Mouse (Mus musculus) liver, adult 2 months (tissue): ENCODE measurements around the gene Crtac1. TPM values are rescaled to one million over a fixed set of nuclear protein-coding genes. Genes with fewer than 3 reads are reported as not detected.

Source experiments
- DNase-seq: peaks from one replicate; pipeline ENCODE4 v3.0.0-alpha.2; 2011; ENCODE audit warnings: low read depth, low spot score; ENCODE audit errors: extremely low read depth
- H3K27ac ChIP-seq: fragments of 200-500 bp; replicated peaks from 2 replicates; pipeline ENCODE4 v1.5.1; 2012; ENCODE audit warnings: low read depth, mild to moderate bottlenecking, control low read depth, inconsistent platforms, low read length; ENCODE audit not compliant: insufficient read depth
- H3K27me3 ChIP-seq: fragments of 200-500 bp; 2 replicates; pipeline ENCODE4 v1.6.1; 2012; ENCODE audit warnings: mild to moderate bottlenecking, moderate library complexity, low read length, inconsistent platforms; ENCODE audit not compliant: control insufficient read depth, insufficient read depth
- H3K36me3 ChIP-seq: fragments of 200-500 bp; 2 replicates; pipeline ENCODE4 v1.6.1; 2012; ENCODE audit warnings: low read length, inconsistent platforms; ENCODE audit not compliant: control insufficient read depth, insufficient read depth
- H3K4me1 ChIP-seq: fragments of 200-500 bp; 2 replicates; pipeline ENCODE4 v1.6.1; 2011; ENCODE audit warnings: low read length; ENCODE audit not compliant: control insufficient read depth, insufficient read depth
- H3K4me3 ChIP-seq: fragments of 200-500 bp; 2 replicates; pipeline ENCODE4 v1.5.1; 2011; ENCODE audit warnings: low read depth, mild to moderate bottlenecking, control low read depth, low read length, moderate library complexity; ENCODE audit not compliant: insufficient read depth
- H3K79me2 ChIP-seq: fragments of 200-500 bp; 2 replicates; pipeline ENCODE4 v1.6.1; 2012; ENCODE audit warnings: inconsistent platforms, mild to moderate bottlenecking, low read length, moderate library complexity; ENCODE audit not compliant: control insufficient read depth, insufficient read depth
- H3K9ac ChIP-seq: fragments of 200-500 bp; 2 replicates; pipeline ENCODE4 v1.6.1; 2012; ENCODE audit warnings: low read depth, mild to moderate bottlenecking, control low read depth, inconsistent platforms, low read length
- CTCF ChIP-seq: fragments of 200-500 bp; IDR thresholded peaks from 2 replicates; pipeline ENCODE4 v1.5.1; 2011; ENCODE audit warnings: low read depth, low read length, control low read depth
- POLR2A ChIP-seq: fragments of 200-500 bp; IDR thresholded peaks from 2 replicates; pipeline ENCODE4 v1.6.1; 2011; ENCODE audit warnings: low read length, control low read depth; ENCODE audit not compliant: insufficient read depth; ENCODE audit errors: extremely low read depth
- WGBS: fragments of 180-500 bp; shearing (Covaris S2); methylation state at CpG from one replicate; pipeline ENCODE4 v1.1.7; 2018; 5-methylcytosine and 5-hydroxymethylcytosine counted together
- polyA plus RNA-seq: library from polyadenylated mRNA; depleted of rRNA; stranded (reverse); fragments of >200 nt; gene quantifications from 2 replicates; pipeline ENCODE4 v1.2.3, GENCODE M21; 2012
- total RNA-seq: library from RNA; depleted of rRNA; stranded (reverse); fragments of >200 nt; gene quantifications from 2 replicates; pipeline ENCODE4 v1.2.3, GENCODE M21; 2014

Gene Crtac1
- total and polyA plus RNA-seq, 2 experiments, result not detected

- Histone ChIP-seq H3K4me1 (no peaks in the 10 kb centered on the region), H3K4me3 (no peak overlapping the region), H3K9ac (no peak overlapping the region), H3K27ac (no peak overlapping the region), H3K36me3 (no peaks in the 10 kb centered on the region), H3K27me3 (peaks cover 2% of the 10 kb centered on the region; the same call in 1 of the 2 replicates), H3K79me2 (no peaks in the 10 kb centered on the region)
- TF ChIP-seq CTCF (no peak), POLR2A (no peak)
- DNase-seq, result no peak
- WGBS, result 56% methylated on average over 2 of the region's 2 CpGs
Observed at GRCm38 (mm10) chr19:42394848-42395534, 36.6 kb downstream of the Crtac1 start.

DNA sequence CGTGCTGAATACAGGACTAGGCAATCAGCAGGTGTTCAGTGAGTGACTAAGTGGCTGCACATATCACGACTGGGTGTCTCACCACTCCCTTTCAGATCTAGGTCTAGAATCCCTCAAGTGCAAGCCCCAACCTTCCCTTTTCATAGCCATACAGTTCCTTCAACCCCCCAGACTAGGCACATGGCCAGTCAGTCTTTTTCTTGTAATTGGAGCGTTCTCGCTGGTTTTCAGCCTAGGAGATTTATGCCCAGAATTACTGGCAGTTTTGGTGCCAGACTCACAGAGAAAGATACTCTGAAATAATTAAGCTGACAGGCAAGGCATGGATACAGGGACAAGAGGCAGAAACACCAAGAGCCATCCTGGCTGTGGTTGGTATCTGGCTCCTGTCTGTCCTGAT lies 37.7 kb downstream of the Crtac1 start:
- H3K4me3 ChIP-seq, result no peak overlapping the region
- no peak overlapping the region for H3K9ac ChIP-seq
- TF ChIP-seq POLR2A (no peak), CTCF (no peak)
- 82% methylated on average over 4 of the region's 4 CpGs for WGBS
- no peaks in the 10 kb centered on the region for H3K4me1 ChIP-seq
- no peak for DNase-seq
- no peaks in the 10 kb centered on the region for H3K36me3 ChIP-seq
- no peak overlapping the region for H3K27ac ChIP-seq
- H3K27me3 ChIP-seq, result peaks cover 2% of the 10 kb centered on the region; the same call in 1 of the 2 replicates
- H3K79me2 ChIP-seq, result no peaks in the 10 kb centered on the region

DNA sequence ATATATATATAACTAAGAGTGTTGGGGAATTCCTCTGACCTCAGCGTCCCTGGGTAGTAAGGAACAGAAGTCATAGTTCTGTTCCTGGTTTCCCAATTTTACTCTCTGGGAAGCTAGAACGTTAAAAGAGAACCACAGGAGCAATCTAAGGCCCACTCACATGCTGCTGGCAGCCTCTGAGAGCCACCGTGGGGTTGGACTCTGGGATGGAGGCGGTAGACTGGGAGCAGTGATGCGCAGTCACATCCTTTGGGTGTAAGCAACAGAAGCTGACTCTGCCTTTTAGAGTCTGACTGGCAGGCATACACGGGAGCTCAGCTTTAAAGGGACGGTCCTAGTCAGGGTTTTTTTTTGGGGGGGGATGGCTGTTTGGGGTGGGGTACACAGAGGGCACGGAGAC lies 39.5 kb downstream of the Crtac1 start:
- Histone ChIP-seq H3K79me2 (no peaks in the 10 kb centered on the region), H3K27ac (no peak overlapping the region), H3K4me3 (no peak overlapping the region), H3K9ac (no peak overlapping the region), H3K4me1 (no peaks in the 10 kb centered on the region), H3K27me3 (no peaks in the 10 kb centered on the region), H3K36me3 (no peaks in the 10 kb centered on the region)
- TF ChIP-seq POLR2A (no peak), CTCF (no peak)
- no peak for DNase-seq
- WGBS, result 84% methylated on average over 8 of the region's 8 CpGs

DNA sequence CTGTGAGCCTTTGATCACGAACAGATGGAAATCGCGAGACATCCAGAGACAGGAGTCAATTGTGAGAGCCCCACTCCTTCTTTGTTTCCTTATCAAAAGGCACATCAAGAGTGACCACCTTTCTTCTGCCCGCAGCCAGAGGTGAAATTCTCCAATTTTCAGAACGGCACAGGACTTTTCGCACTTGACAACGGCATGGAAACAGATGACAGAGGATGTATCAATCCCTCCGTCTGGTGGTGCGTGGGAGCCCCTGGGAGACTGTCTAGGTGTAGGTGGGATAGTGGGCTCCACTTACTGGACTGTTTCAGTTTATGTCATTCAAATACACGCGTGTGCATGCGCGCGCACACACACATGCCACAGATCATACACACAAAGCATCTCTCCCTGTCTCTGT lies 42.0 kb downstream of the Crtac1 start:
- Histone ChIP-seq H3K27me3 (0 out of 2 replicates have a peak, but pooled peaks cover 3% of the 10 kb centered on the region), H3K4me3 (no peak overlapping the region), H3K4me1 (no peaks in the 10 kb centered on the region), H3K36me3 (no peaks in the 10 kb centered on the region), H3K79me2 (no peaks in the 10 kb centered on the region), H3K9ac (no peak overlapping the region), H3K27ac (no peak overlapping the region)
- 91% methylated on average over 14 of the region's 14 CpGs for WGBS
- no peak for TF ChIP-seq CTCF
- TF ChIP-seq POLR2A, result no peak
- no peak for DNase-seq

- Histone ChIP-seq H3K9ac (no peak overlapping the region), H3K79me2 (no peaks in the 10 kb centered on the region), H3K27ac (no peak overlapping the region), H3K27me3 (peaks cover 9% of the 10 kb centered on the region; the same call in 1 of the 2 replicates), H3K36me3 (no peaks in the 10 kb centered on the region), H3K4me3 (no peak overlapping the region), H3K4me1 (no peaks in the 10 kb centered on the region)
- no peak for DNase-seq
- no peak for TF ChIP-seq POLR2A
- TF ChIP-seq CTCF, result no peak
- 36% methylated on average over 15 of the region's 15 CpGs for WGBS
Observed at GRCm38 (mm10) chr19:42384981-42385598, 46.5 kb downstream of the Crtac1 start.

DNA sequence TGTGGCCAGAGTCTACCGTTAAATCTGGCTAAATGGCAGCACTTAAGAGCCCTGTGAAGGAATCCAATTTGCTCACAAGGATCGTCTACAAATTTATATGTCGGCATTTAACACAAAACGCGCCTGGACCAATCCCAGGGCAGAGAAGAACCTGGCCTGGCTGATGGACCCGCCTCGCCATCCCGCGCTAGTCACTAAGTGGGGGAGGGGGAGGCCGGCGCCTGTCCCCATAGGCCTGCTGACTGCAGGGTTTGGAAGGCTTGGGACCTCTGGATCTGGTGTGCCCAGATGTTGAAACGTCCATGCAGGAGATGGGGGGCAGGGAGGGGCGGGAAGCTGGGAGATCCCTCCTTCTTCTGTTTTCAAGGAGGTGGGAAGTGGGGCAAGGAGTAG lies 50.6 kb downstream of the Crtac1 start:
- H3K79me2 ChIP-seq, result no peaks in the 10 kb centered on the region
- no peak overlapping the region for H3K9ac ChIP-seq
- WGBS, result 3% methylated on average over 13 of the region's 13 CpGs
- no peak for DNase-seq
- H3K4me3 ChIP-seq, result no peak overlapping the region
- no peaks in the 10 kb centered on the region for H3K36me3 ChIP-seq
- peaks cover 13% of the 10 kb centered on the region; the same call in 1 of the 2 replicates for H3K27me3 ChIP-seq
- H3K27ac ChIP-seq, result no peak overlapping the region
- H3K4me1 ChIP-seq, result no peaks in the 10 kb centered on the region
- TF ChIP-seq POLR2A, result no peak
- no peak for TF ChIP-seq CTCF
